Mouse (Mus musculus): ENCODE data around the gene Usp15. TPM values are rescaled to one million over a fixed set of nuclear protein-coding genes. Genes with fewer than 3 reads are reported as not detected.

The Usp15 gene
- total and polyA plus RNA-seq, 2 experiments from 2014 or later, result 28.0 to 51.5 TPM

- TF ChIP-seq CTCF (IDR thresholded peaks at IDR 0.05; ENCODE audit: low read depth) (no peak), EP300 (IDR thresholded peaks at IDR 0.05; ENCODE audit: low read depth) (no peak)
- peak overlapping the region; percentile 97 for H3K9ac ChIP-seq (replicated peaks; ENCODE audit: low read depth, low read length)
- H3K4me2 ChIP-seq (ENCODE audit: low read depth, low read length), result peak overlapping the region; percentile 91
- H3K4me1 ChIP-seq (ENCODE audit: control insufficient read depth, insufficient read depth), result peaks cover 19% of the 10 kb centered on the region
- under 1% methylated on average over 41 of the region's 48 CpGs for WGBS
- peak overlapping the region; percentile 92 for H3K27ac ChIP-seq (ENCODE audit: low read depth)
- no peaks in the 10 kb centered on the region for H3K27me3 ChIP-seq (ENCODE audit: control insufficient read depth, insufficient read depth, low read length)
- DNase-seq (ENCODE audit: low spot score), result no peak
- H3K9me3 ChIP-seq (replicated peaks; ENCODE audit: control insufficient read depth, low read length), result no peaks in the 10 kb centered on the region
- H3K4me3 ChIP-seq (ENCODE audit: low read depth, low read length), result peak overlapping the region; percentile 99
- H3K36me3 ChIP-seq (replicated peaks; ENCODE audit: control insufficient read depth, insufficient read depth, low read length), result no peaks in the 10 kb centered on the region; the same call in 1 of the 2 replicates
- peak; percentile 56 for ATAC-seq (ENCODE audit: insufficient read depth, low read depth)
These were observed 121.0 kb downstream of the Usp15 start for GRCm38 (mm10) chr10:123075751-123076242.

DNA sequence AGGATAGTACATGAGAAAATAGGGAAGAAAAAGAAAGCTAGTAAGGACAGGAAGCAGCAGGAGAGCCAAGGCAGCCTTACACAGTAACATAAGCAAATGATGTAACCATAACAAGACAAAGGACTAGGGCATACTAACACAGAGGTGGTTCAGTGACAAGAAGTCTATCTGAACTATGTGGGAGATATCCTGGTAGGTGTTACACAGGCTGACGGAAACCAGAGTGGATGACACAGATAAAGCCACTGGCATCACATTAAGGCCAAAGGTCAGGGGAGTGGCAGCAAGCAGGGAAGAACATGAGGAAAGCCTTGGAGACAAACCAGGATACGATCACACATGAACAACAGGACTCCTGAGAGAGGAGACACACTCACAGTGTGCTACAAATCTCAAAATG is 124.8 kb downstream of the Usp15 start:
- Histone ChIP-seq H3K9me3 (replicated peaks; ENCODE audit: control insufficient read depth, low read length) (no peaks in the 10 kb centered on the region), H3K4me1 (ENCODE audit: control insufficient read depth, insufficient read depth) (peaks cover 19% of the 10 kb centered on the region), H3K9ac (replicated peaks; ENCODE audit: low read depth, low read length) (no peak overlapping the region), H3K27me3 (ENCODE audit: control insufficient read depth, insufficient read depth, low read length) (no peaks in the 10 kb centered on the region), H3K4me2 (ENCODE audit: low read depth, low read length) (no peak overlapping the region), H3K4me3 (ENCODE audit: low read depth, low read length) (no peak overlapping the region), H3K27ac (ENCODE audit: low read depth) (peak overlapping the region; percentile 53), H3K36me3 (replicated peaks; ENCODE audit: control insufficient read depth, insufficient read depth, low read length) (no peaks in the 10 kb centered on the region; the same call in 1 of the 2 replicates)
- ATAC-seq (ENCODE audit: insufficient read depth, low read depth), result no peak
- 17% methylated on average over 2 of the region's 2 CpGs for WGBS
- TF ChIP-seq CTCF (IDR thresholded peaks at IDR 0.05; ENCODE audit: low read depth) (no peak), EP300 (IDR thresholded peaks at IDR 0.05; ENCODE audit: low read depth) (no peak)
- no peak for DNase-seq (ENCODE audit: low spot score)

- DNase-seq (ENCODE audit: low spot score) (no peak), ATAC-seq (ENCODE audit: insufficient read depth, low read depth) (no peak)
- WGBS, result 52% methylated on average over 2 of the region's 2 CpGs
- Histone ChIP-seq H3K27me3 (ENCODE audit: control insufficient read depth, insufficient read depth, low read length) (no peaks in the 10 kb centered on the region), H3K4me3 (ENCODE audit: low read depth, low read length) (no peak overlapping the region), H3K27ac (ENCODE audit: low read depth) (no peak overlapping the region), H3K4me2 (ENCODE audit: low read depth, low read length) (no peak overlapping the region), H3K36me3 (replicated peaks; ENCODE audit: control insufficient read depth, insufficient read depth, low read length) (no peaks in the 10 kb centered on the region; the same call in 1 of the 2 replicates), H3K4me1 (ENCODE audit: control insufficient read depth, insufficient read depth) (peaks cover 18% of the 10 kb centered on the region), H3K9ac (replicated peaks; ENCODE audit: low read depth, low read length) (no peak overlapping the region), H3K9me3 (replicated peaks; ENCODE audit: control insufficient read depth, low read length) (no peaks in the 10 kb centered on the region)
- TF ChIP-seq CTCF (IDR thresholded peaks at IDR 0.05; ENCODE audit: low read depth) (no peak), EP300 (IDR thresholded peaks at IDR 0.05; ENCODE audit: low read depth) (no peak)
These were observed 133.8 kb downstream of the Usp15 start for GRCm38 (mm10) chr10:123063021-123063420.

GRCm38 (mm10) chr10:123060831-123061230 is 136.0 kb downstream of the Usp15 start:
- peaks cover 4% of the 10 kb centered on the region; the same call in 1 of the 2 replicates for H3K36me3 ChIP-seq (replicated peaks; ENCODE audit: control insufficient read depth, insufficient read depth, low read length)
- peak; percentile 93 for ATAC-seq (ENCODE audit: insufficient read depth, low read depth)
- 42% methylated on average over 6 of the region's 6 CpGs for WGBS
- DNase-seq (ENCODE audit: low spot score), result peak; percentile 53
- peaks cover 18% of the 10 kb centered on the region for H3K4me1 ChIP-seq (ENCODE audit: control insufficient read depth, insufficient read depth)
- TF ChIP-seq EP300 (IDR thresholded peaks at IDR 0.05; ENCODE audit: low read depth), result no peak
- no peak for TF ChIP-seq CTCF (IDR thresholded peaks at IDR 0.05; ENCODE audit: low read depth)
- no peak overlapping the region for H3K4me3 ChIP-seq (ENCODE audit: low read depth, low read length)
- peak overlapping the region; percentile 79 for H3K27ac ChIP-seq (ENCODE audit: low read depth)
- no peaks in the 10 kb centered on the region for H3K9me3 ChIP-seq (replicated peaks; ENCODE audit: control insufficient read depth, low read length)
- H3K9ac ChIP-seq (replicated peaks; ENCODE audit: low read depth, low read length), result no peak overlapping the region
- 0 out of 2 replicates have a peak overlapping the region, but pooled peaks have one; percentile 25 for H3K4me2 ChIP-seq (ENCODE audit: low read depth, low read length)
- H3K27me3 ChIP-seq (ENCODE audit: control insufficient read depth, insufficient read depth, low read length), result no peaks in the 10 kb centered on the region

DNA sequence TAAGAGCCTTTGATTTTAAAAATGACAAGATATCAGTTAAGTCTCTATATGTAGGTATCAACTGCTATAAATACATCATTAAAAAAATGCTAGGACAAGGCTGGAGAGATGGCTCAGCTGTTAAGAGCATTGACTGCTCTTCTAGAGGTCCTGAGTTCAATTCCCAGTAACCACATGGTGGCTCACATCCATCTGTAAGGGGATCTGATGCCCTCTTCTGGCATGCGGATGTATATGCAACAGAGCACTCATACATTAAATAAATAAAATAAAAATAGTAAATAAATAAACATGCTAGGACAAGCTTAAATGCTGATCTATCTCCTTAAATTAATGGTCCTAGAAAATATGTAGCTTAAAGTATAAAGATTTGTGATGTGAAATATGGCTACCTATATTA is 139.7 kb downstream of the Usp15 start:
- no peaks in the 10 kb centered on the region for H3K9me3 ChIP-seq (replicated peaks; ENCODE audit: control insufficient read depth, low read length)
- TF ChIP-seq CTCF (IDR thresholded peaks at IDR 0.05; ENCODE audit: low read depth), result peak; percentile 15
- no peak for TF ChIP-seq EP300 (IDR thresholded peaks at IDR 0.05; ENCODE audit: low read depth)
- no peak overlapping the region for H3K9ac ChIP-seq (replicated peaks; ENCODE audit: low read depth, low read length)
- H3K27ac ChIP-seq (ENCODE audit: low read depth), result no peak overlapping the region
- no peaks in the 10 kb centered on the region for H3K27me3 ChIP-seq (ENCODE audit: control insufficient read depth, insufficient read depth, low read length)
- H3K4me1 ChIP-seq (ENCODE audit: control insufficient read depth, insufficient read depth), result peaks cover 16% of the 10 kb centered on the region
- H3K4me3 ChIP-seq (ENCODE audit: low read depth, low read length), result no peak overlapping the region
- no peak for ATAC-seq (ENCODE audit: insufficient read depth, low read depth)
- H3K4me2 ChIP-seq (ENCODE audit: low read depth, low read length), result no peak overlapping the region
- no peak for DNase-seq (ENCODE audit: low spot score)
- peaks cover 4% of the 10 kb centered on the region; the same call in 1 of the 2 replicates for H3K36me3 ChIP-seq (replicated peaks; ENCODE audit: control insufficient read depth, insufficient read depth, low read length)
- WGBS, result 87% methylated on average over 1 of the region's 1 CpGs

GRCm38 (mm10) chr10:123056463-123056862 is 140.3 kb downstream of the Usp15 start:
- peaks cover 19% of the 10 kb centered on the region for H3K4me1 ChIP-seq (ENCODE audit: control insufficient read depth, insufficient read depth)
- H3K9me3 ChIP-seq (replicated peaks; ENCODE audit: control insufficient read depth, low read length), result no peaks in the 10 kb centered on the region
- no peak overlapping the region for H3K27ac ChIP-seq (ENCODE audit: low read depth)
- no peak overlapping the region for H3K9ac ChIP-seq (replicated peaks; ENCODE audit: low read depth, low read length)
- WGBS, result 84% methylated on average over 10 of the region's 10 CpGs
- ATAC-seq (ENCODE audit: insufficient read depth, low read depth) (no peak), DNase-seq (ENCODE audit: low spot score) (no peak)
- H3K36me3 ChIP-seq (replicated peaks; ENCODE audit: control insufficient read depth, insufficient read depth, low read length), result peaks cover 4% of the 10 kb centered on the region; the same call in 1 of the 2 replicates
- H3K27me3 ChIP-seq (ENCODE audit: control insufficient read depth, insufficient read depth, low read length), result no peaks in the 10 kb centered on the region
- H3K4me2 ChIP-seq (ENCODE audit: low read depth, low read length), result no peak overlapping the region
- TF ChIP-seq EP300 (IDR thresholded peaks at IDR 0.05; ENCODE audit: low read depth) (no peak), CTCF (IDR thresholded peaks at IDR 0.05; ENCODE audit: low read depth) (no peak)
- H3K4me3 ChIP-seq (ENCODE audit: low read depth, low read length), result no peak overlapping the region

Measured in heart, postnatal 0 days (tissue).